21 mouse cellular contexts compared by ENCODE assay signal in genomic region chr9:44679565-44679964, GRCm38 (mm10). TPM values are rescaled to one million over a fixed set of nuclear protein-coding genes. Genes with fewer than 3 reads are reported as not detected.
"Had no signal": no experiment of that assay in that cellular context is flagged by ENCODE, and none has a peak within 500 bp of the region (broad histone marks: within the 10 kb centered on the region; RNA-seq: fewer than 3 reads in every experiment).

No protein-coding gene starts in this region.

- H3K9me3 ChIP-seq: midbrain, embryonic 13.5 days; neural tube, embryonic 15.5 days had no signal

- H3K27ac ChIP-seq: kidney, postnatal 0 days; limb, embryonic 13.5 days; liver, embryonic 14.5 days; midbrain, embryonic 13.5 days; neural tube, embryonic 15.5 days had no signal

- H3K36me3 ChIP-seq: limb, embryonic 13.5 days; midbrain, embryonic 13.5 days; neural tube, embryonic 15.5 days had no signal

- ATAC-seq: midbrain, embryonic 13.5 days had no signal

- DNase-seq: left cerebral cortex, postnatal 4 days; lung, adult 18-20 months; right cerebral cortex, adult 18-20 months; spleen, adult 18-20 months; thymus, adult 2 months; thymus, postnatal 36 days had no signal

- H3K4me1 ChIP-seq: limb, embryonic 13.5 days; midbrain, embryonic 13.5 days; neural tube, embryonic 15.5 days had no signal

- H3K4me3 ChIP-seq: limb, embryonic 13.5 days; midbrain, embryonic 13.5 days; myocyte; neural tube, embryonic 15.5 days had no signal

- H3K4me2 ChIP-seq: limb, embryonic 13.5 days; midbrain, embryonic 13.5 days; neural tube, embryonic 15.5 days had no signal

- H3K27me3 ChIP-seq: limb, embryonic 13.5 days; midbrain, embryonic 13.5 days; neural tube, embryonic 15.5 days had no signal

- H3K9ac ChIP-seq: limb, embryonic 13.5 days; liver, embryonic 14.5 days; midbrain, embryonic 13.5 days; neural tube, embryonic 15.5 days had no signal

RNA-seq across cellular contexts. Expression of gene Treh, which starts 6.5 kb away (rescaled TPM):
- total RNA-seq: layer of hippocampus, adult 8-10 months; layer of hippocampus, postnatal 14 days; left cerebral cortex, adult 18-20 months; left cerebral cortex, postnatal 10 days; left cerebral cortex, postnatal 4 days; megakaryocyte-erythroid progenitor cell, adult 5-6 weeks had no signal
- polyA plus RNA-seq: limb, embryonic 13.5 days; liver, embryonic 14.5 days; lung, embryonic 16.5 days; midbrain, embryonic 13.5 days; neural tube, embryonic 11.5 days; neural tube, embryonic 15.5 days; stomach, embryonic 14.5 days; testis, adult 2 months had no signal
